Mouse (Mus musculus) left cerebral cortex, postnatal 10 days (tissue): ENCODE results near the gene Epn3. TPM values are rescaled to one million over a fixed set of nuclear protein-coding genes. Genes with fewer than 3 reads are reported as not detected.

Experiments used
- DNase-seq, 2 experiments: peaks; one replicate each; pipeline ENCODE4 v3.0.0; 2021 to 2022; ENCODE audit warnings: low spot score in 2 of 2, mixed read lengths in 1 of 2; ENCODE audit errors: extremely low spot score in 1 of 2
- intact Hi-C: fragments of 180-260 bp; cut with DNase I; formaldehyde crosslinking; loops from one replicate; pipeline ENCODE4 v1.15.1; 2025
- total RNA-seq, 2 experiments: library from RNA; stranded (reverse); gene quantifications; 2 replicates each; pipeline ENCODE4 v1.2.3; 2021

Epn3 gene
- total RNA-seq, 2 experiments from 2014 or later = 1.6 to 1.8 TPM

- intact Hi-C loops = no loop called here
- DNase-seq = no peak
Observed at GRCm38 (mm10) chr11:94500362-94500761, 588 bp upstream of the Epn3 start.

DNA sequence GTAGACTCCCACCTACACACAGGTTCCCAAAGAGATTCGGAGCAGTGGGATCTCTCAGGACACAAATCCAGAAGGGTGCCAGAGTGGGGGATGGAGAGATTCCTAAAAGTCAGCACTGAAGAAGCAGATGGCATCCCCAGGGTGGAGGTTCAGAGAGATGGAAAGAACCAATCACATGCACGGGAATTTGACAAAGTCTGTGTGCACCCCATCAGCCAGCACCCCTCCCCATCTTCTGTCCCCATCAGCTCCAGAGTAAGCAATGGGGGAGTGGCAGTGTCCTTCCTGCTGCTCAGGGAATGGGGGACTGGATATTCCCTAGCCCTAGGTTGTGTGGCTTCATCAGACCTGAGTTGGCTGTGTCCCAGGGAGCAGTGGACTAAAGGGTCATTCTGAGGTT is 739 bp downstream of the Epn3 start:
- intact Hi-C loops = no loop called here
- no peak for DNase-seq

DNA sequence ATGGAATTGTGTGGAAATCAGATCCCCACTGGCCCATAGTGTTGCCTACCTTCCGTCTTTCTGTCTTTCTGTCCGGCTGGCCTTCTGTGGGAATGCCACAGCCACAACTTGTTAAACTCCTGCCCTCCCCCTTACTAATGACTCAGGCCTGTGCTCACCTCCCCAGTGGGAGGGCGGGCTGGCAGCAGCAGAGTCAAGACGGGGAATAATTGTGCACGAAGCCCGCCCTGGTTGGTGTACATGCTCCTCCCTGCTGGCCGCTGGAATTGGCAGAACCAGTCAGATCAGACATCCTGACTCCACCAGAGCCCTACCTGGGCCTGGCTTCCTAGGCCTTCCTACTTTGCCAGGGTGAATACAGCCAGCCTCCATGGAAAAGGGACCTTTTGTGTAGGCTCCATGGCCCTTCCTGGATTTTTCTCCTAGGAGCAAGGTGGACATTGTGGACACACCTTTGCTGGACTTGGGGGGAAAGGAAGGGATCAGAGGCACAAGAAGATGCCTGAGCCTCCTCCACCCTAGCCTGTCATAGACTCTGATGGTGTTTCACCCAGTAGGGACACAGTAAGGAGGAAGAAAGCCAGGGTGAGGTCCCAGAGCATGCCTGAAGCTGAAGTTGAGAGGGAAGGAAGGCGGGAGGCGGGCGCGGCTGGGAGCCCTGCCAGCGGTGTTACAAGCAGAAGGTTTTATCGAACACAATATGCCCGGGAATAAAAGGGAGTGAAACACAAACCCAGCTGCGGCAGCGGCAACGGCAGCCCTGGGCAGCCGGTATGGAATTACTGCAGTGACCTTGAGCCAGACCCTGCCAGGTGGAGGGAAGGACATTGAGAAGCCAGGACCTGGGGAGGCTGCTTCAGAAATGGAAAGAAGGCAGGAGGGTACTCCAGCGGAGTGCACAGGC is 1.4 kb downstream of the Epn3 start:
- intact Hi-C loops = no loop called here
- DNase-seq = peak in 1 of 2 experiments; percentile 69

DNA sequence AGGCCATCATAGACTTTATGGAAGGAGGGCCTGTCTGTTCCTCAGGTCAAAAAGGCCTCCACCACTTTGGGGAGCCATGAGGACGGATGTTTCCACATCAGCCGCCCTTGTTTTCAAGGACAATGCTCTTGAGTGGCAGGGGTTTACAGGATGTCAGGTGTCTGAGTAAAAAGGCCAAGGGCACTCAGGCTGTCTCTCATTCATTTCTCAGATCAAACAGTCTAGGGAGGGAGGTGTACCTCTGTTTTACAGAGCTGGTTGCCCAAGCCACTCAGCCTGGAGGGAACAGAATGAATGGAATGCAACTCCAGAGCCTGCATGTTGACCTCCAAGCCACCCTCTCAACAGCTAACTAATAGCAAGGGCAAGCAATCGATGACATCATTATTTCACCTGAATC is 4.4 kb downstream of the Epn3 start:
- DNase-seq = no peak
- intact Hi-C loops = no loop called here

- intact Hi-C loops = loop anchor here (5.0 kb wide), 1 partner anchor 51 kb away; no protein-coding TSS in a partner anchor
- no peak for DNase-seq
Observed at GRCm38 (mm10) chr11:94491749-94492099, 8.1 kb downstream of the Epn3 start.

DNA sequence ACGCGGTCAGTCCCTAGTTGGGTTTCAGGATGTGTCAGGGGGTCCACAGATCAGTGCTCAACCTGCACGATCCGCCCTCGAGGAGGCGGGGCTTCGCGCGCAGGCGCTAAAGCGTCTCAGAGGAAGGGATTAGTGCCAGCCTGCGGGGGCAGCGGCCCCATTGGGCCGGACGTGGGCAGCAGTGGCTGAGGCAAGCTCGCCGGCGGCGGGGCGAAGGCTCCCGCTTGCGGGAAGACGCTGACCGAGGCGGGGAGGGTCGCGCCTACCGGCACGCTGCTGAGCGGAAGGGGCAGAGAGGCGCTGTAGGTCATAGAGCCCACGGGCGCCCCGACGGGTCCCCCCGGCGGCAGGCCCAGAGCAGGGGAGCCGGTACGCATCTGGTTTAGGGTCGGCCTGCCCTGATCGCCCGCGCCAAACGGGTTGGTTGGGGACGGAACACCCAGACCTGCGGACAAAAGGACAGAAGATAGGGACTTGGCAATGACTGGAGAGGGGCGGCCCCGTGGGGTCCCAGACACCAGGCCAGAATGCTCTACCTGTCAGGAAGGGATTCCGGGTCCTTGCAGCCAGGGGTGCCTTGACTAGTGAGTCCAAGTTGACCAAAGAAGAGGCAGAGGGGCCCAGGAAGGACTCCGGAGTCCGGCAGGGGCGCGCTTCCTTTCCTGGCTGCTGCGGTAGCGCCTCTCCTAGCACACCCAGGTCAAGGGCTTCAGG is 8.6 kb downstream of the Epn3 start:
- intact Hi-C loops = loop anchor here (5.0 kb wide), 1 partner anchor 51 kb away; no protein-coding TSS in a partner anchor
- peak in 1 of 2 experiments; percentile 79 for DNase-seq

DNA sequence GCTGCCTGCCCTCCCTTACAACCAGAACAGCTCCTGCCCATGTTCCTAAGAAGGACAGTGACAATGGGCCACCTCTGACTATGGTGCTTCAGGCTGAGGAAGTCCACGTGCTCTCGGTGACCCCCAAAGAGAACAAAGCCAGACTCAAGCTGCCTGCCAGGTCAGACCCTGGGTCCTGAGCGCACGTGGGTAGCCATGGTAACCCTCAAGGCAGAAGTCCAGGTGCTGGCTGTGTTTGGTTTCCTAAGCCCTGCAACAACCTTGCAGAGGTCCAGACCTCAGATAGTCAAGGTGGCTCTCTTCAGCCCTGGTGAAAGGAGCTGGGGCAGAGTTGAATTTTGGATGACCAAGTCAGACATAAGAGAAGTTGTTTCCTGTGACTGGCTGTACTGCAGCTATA is 10.0 kb downstream of the Epn3 start:
- no peak for DNase-seq
- intact Hi-C loops = loop anchor here (5.0 kb wide), 5 partner anchors 53 to 357 kb away; no protein-coding TSS in a partner anchor

DNA sequence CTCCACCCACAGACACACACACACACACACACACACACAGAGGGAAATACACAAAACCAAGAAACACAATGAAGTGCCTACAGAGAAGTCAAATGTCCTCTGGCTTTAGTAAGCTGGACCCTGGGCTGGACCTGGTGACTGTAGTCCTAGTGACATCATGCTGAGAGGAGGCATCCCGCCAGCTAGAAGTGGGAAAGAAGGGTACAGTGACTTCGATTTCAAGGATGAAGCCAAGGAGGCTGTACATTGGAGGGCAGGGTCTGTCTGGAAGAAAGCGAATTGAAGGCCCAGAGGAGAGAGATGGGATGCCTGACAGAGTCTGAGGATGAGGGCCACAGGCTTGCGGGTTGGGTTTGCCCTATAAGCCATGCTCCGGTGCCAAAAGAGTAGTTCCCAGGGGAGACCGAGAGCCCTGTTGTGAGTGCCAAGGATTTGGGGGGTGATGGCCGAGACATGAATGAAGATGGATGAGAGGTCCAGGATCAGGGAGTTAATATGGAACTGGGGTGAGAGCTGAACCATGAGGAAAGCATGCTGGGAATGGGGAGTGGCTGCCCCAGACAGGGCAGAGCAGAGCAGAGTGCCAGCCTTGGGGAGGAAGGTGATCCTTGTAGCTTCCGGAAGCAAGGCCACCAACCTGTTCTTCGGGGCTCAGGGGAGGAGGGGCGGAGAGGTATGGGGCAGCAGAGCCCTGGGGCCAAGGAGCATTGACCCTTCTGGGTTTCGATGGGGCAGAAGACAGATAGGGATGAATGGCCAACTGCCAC is 10.8 kb downstream of the Epn3 start:
- DNase-seq = no peak
- intact Hi-C loops = loop anchor here (5.0 kb wide), 4 partner anchors 67 to 357 kb away; no protein-coding TSS in a partner anchor

- intact Hi-C loops = loop anchor here (5.0 kb wide), 4 partner anchors 64 to 354 kb away; no protein-coding TSS in a partner anchor
Observed at GRCm38 (mm10) chr11:94486001-94486400, 13.8 kb downstream of the Epn3 start, which contains the start of gene Spata20. TSS of gene Spata20 (minus strand) at chr11:94486179.

DNA sequence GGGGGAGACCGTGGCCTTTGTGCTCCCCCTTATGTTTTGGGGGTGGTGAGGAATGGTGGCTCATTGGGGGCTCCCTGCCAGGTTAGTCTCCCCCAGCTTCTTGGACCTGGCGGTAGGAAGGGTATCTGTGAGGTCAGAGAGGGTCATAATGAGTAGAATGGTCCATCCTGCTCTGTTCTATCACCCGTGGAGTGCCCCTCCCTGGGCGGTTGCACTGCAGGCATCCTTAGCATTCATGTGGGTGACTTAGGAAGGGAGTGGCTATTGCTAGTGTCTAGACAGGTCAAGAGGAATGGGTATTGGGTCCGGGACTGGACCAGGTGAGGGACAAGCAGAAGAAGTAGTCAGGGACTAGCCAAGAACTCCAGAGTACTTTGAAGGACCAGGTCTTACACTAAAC is 14.6 kb downstream of the Epn3 start:
- no peak for DNase-seq

More at GRCm38 (mm10) chr11:94486001-94486400, 13.8 kb downstream of the Epn3 start, which contains the start of gene Spata20:
- peak; percentile 86 to 87 for DNase-seq

DNA sequence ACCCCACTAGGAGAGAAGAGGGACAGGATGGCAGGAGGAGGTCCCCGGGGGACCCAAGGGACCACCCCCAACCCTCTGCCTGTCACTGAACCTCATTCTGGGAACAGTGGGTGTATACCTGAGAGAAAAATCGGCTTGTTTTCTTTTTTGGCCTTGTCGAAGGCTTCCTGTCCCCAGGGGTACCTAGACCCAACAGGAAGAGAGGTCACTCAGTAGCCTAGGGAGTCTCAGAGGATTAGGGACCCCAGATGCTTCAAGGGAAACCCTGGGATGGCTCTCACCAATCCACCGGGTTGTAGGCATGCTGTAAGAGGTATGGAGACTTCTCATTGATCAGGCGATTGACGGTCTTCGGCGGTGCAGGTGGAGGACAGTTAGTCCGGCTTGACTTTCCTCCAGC is 15.1 kb downstream of the Epn3 start:
- intact Hi-C loops = loop anchor here (5.0 kb wide), 4 partner anchors 62 to 352 kb away; no protein-coding TSS in a partner anchor
- DNase-seq = no peak

More for the DNA sequence above, 14.6 kb downstream of the Epn3 start:
- intact Hi-C loops = loop anchor here (5.0 kb wide), 4 partner anchors 63 to 353 kb away; no protein-coding TSS in a partner anchor

- no peak for DNase-seq
- intact Hi-C loops = no loop called here
Observed at GRCm38 (mm10) chr11:94483921-94484320, 15.9 kb downstream of the Epn3 start.

DNA sequence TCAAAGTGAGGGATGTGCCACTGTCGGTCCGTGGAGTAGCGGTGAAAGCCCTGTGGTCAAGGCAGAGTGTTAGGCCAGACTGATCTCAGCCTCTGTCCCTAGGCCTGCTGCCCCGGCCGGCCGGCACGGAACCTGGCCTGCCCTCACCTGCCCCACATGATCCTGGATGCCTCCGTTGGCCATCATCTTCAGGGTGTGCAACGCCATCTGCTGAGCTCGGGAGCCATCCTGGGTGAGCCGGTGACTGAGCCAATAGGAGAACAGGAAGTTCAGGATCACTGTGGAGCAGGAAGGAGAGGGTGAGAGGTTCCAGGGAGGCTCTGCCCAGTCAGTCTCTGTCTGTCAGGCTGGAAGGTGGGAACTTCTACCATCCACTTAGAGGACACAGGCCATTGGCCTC is 16.3 kb downstream of the Epn3 start:
- no peak for DNase-seq
- intact Hi-C loops = no loop called here

GRCm38 (mm10) chr11:94482738-94483137 is 17.0 kb downstream of the Epn3 start:
- intact Hi-C loops = no loop called here
- DNase-seq = no peak

- intact Hi-C loops = no loop called here
- no peak for DNase-seq
Observed at GRCm38 (mm10) chr11:94481963-94482362, 17.8 kb downstream of the Epn3 start.

DNA sequence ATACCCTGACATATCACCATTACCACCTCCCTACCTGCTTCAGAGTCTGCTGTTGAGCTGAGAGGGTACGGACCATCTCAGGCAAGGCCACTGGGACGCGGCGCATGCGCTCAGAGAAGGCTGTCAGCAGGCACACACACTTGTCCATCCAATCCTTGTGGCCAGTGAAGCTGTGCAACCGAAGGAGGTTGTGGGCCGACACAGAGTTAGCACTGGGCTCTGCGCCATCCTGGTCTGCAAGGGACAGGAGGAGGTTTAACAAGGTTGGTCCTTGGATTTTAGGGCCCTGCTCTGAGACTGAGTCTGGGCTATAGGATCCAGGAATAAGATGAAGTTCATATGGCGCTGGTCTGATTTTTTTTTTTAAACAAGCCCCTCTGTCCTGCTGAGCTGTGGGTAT is 19.4 kb downstream of the Epn3 start:
- intact Hi-C loops = no loop called here
- DNase-seq = no peak

DNA sequence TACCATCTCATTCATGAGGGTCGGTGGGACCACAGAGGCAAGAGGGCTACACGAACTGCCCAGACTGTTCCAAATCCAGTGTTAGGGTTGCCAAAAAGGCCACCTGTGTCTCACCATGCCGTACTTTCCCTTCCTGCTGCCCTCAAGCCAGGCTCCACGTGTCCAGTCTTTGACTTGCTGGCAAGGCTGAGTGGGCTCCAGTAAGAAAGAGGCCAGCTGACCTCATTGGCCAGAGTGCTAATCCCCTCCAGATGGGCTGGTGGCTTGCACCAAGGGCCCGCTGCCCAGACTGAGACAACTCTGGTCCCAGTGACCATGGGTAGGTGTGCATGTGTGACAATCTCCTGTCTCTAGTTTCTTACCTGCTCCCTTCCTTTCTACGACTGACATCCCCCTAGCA is 22.1 kb downstream of the Epn3 start:
- intact Hi-C loops = no loop called here
- DNase-seq = no peak

GRCm38 (mm10) chr11:94475722-94476121 is 24.1 kb downstream of the Epn3 start:
- peak in 1 of 2 experiments; percentile 61 for DNase-seq

GRCm38 (mm10) chr11:94474544-94474910 is 25.2 kb downstream of the Epn3 start:
- DNase-seq = no peak
- intact Hi-C loops = loop anchor here (5.0 kb wide), 2 partner anchors 52 to 132 kb away; no protein-coding TSS in a partner anchor

More at GRCm38 (mm10) chr11:94475722-94476121, 24.1 kb downstream of the Epn3 start:
- intact Hi-C loops = no loop called here
